Mouse (Mus musculus): ENCODE measurements around the gene Ift74.

GRCm38 (mm10) chr4:94711002-94711401 lies 96.7 kb downstream of the Ift74 start:
- TF ChIP-seq POLR2A (IDR thresholded peaks at IDR 0.05; ENCODE audit: low read depth, low read length) = no peak
- TF ChIP-seq CTCF (conservative IDR thresholded peaks at IDR 0.05; ENCODE audit: insufficient read depth, insufficient read length, low read depth, low read length) = no peak
